Mouse (Mus musculus): ENCODE measurements around the gene Ociad2.
"Not testable (repeated sequence)": the region's sequence is repeated elsewhere in the genome, so short reads cannot be mapped to it uniquely, and the experiment has no call there.

Gene Ociad2

GRCm38 (mm10) chr5:73351796-73352195 is 11.0 kb upstream of the Ociad2 start:
- DNase-seq = no peak

- DNase-seq = no peak
Measured at GRCm38 (mm10) chr5:73349514-73349913, 8.7 kb upstream of the Ociad2 start.

- DNase-seq = no peak
Measured at GRCm38 (mm10) chr5:73345254-73345653, 4.4 kb upstream of the Ociad2 start.

GRCm38 (mm10) chr5:73344310-73344709 is 3.5 kb upstream of the Ociad2 start:
- no peak for DNase-seq

- no peak for DNase-seq
Measured at GRCm38 (mm10) chr5:73342701-73343355, 2.0 kb upstream of the Ociad2 start.

GRCm38 (mm10) chr5:73339779-73340722 is 777 bp downstream of the Ociad2 start:
- no peak for DNase-seq

GRCm38 (mm10) chr5:73338832-73339163 is 2.0 kb downstream of the Ociad2 start:
- no peak for DNase-seq

- DNase-seq = peak; percentile 14
Measured at GRCm38 (mm10) chr5:73337961-73338831, 2.6 kb downstream of the Ociad2 start.

GRCm38 (mm10) chr5:73336448-73336847 is 4.4 kb downstream of the Ociad2 start:
- DNase-seq = no peak

GRCm38 (mm10) chr5:73331002-73331401 is 9.8 kb downstream of the Ociad2 start:
- DNase-seq = no peak

- DNase-seq = no peak
Measured at GRCm38 (mm10) chr5:73324526-73325170, 16.2 kb downstream of the Ociad2 start.

- no peak for DNase-seq
Measured at GRCm38 (mm10) chr5:73323602-73324001, 17.2 kb downstream of the Ociad2 start.

- DNase-seq = not testable (repeated sequence)
Measured at GRCm38 (mm10) chr5:73322684-73323083, 18.1 kb downstream of the Ociad2 start.

- no peak for DNase-seq
Measured at GRCm38 (mm10) chr5:73319306-73319705, 21.5 kb downstream of the Ociad2 start.

GRCm38 (mm10) chr5:73314654-73315053 is 26.2 kb downstream of the Ociad2 start:
- DNase-seq = no peak

GRCm38 (mm10) chr5:73313591-73313990 is 27.2 kb downstream of the Ociad2 start:
- no peak for DNase-seq

- no peak for DNase-seq
Measured at GRCm38 (mm10) chr5:73311458-73311857, 29.4 kb downstream of the Ociad2 start.

- no peak for DNase-seq
Measured at GRCm38 (mm10) chr5:73310401-73310800, 30.4 kb downstream of the Ociad2 start.

- no peak for DNase-seq
Measured at GRCm38 (mm10) chr5:73309496-73309895, 31.3 kb downstream of the Ociad2 start.

GRCm38 (mm10) chr5:73307297-73307696 is 33.5 kb downstream of the Ociad2 start:
- no peak for DNase-seq

GRCm38 (mm10) chr5:73306486-73306885 is 34.3 kb downstream of the Ociad2 start:
- no peak for DNase-seq

GRCm38 (mm10) chr5:73304507-73304906 is 36.3 kb downstream of the Ociad2 start:
- no peak for DNase-seq

Data from lung, postnatal 14 days (tissue).